Mouse (Mus musculus) spleen, adult 18-20 months (tissue): ENCODE results near the gene Zfp28.
"Not testable (repeated sequence)": the region's sequence is repeated elsewhere in the genome, so short reads cannot be mapped to it uniquely, and the experiment has no call there.

Source experiments
- DNase-seq, 2 experiments: peaks; one replicate each; pipeline ENCODE4 v3.0.0; 2022; ENCODE audit warnings: mixed read lengths in 2 of 2

Gene Zfp28

GRCm38 (mm10) chr7:6383044-6383455 lies at the start of gene Zfp28:
Gene Zfp28 (plus strand): TSS chr7:6383295.
- peak; percentile 90 to 93 for DNase-seq

- DNase-seq: no peak
Measured at GRCm38 (mm10) chr7:6339865-6340264, 43.2 kb upstream of the Zfp28 start.

GRCm38 (mm10) chr7:6343501-6344071 lies 39.5 kb upstream of the Zfp28 start, which contains the start of gene Gm3854:
Gene Gm3854 (plus strand): TSS chr7:6343759.
- DNase-seq: peak in 1 of 2 experiments; percentile 35

GRCm38 (mm10) chr7:6344124-6344523 lies 39.0 kb upstream of the Zfp28 start:
- DNase-seq: no peak

GRCm38 (mm10) chr7:6358121-6358520 lies 25.0 kb upstream of the Zfp28 start:
- DNase-seq: no peak

GRCm38 (mm10) chr7:6358937-6359590 lies 24.0 kb upstream of the Zfp28 start:
- peak in 1 of 2 experiments; percentile 10 for DNase-seq

GRCm38 (mm10) chr7:6360477-6361060 lies 22.5 kb upstream of the Zfp28 start:
- no peak for DNase-seq

GRCm38 (mm10) chr7:6361756-6362155 lies 21.3 kb upstream of the Zfp28 start:
- DNase-seq: no peak

- DNase-seq: peak; percentile 98 to 99
Measured at GRCm38 (mm10) chr7:6362268-6363046, 20.6 kb upstream of the Zfp28 start.

GRCm38 (mm10) chr7:6363047-6363488 lies 20.0 kb upstream of the Zfp28 start, which contains the start of gene Zfp78:
Gene Zfp78 (plus strand): TSS chr7:6363280.
- no peak for DNase-seq

- no peak for DNase-seq
Measured at GRCm38 (mm10) chr7:6364761-6365160, 18.3 kb upstream of the Zfp28 start.

GRCm38 (mm10) chr7:6367185-6367584 lies 15.9 kb upstream of the Zfp28 start:
- DNase-seq: no peak

GRCm38 (mm10) chr7:6368146-6368545 lies 14.9 kb upstream of the Zfp28 start:
- DNase-seq: not testable (repeated sequence)

GRCm38 (mm10) chr7:6369460-6369859 lies 13.6 kb upstream of the Zfp28 start:
- no peak for DNase-seq

- DNase-seq: no peak
Measured at GRCm38 (mm10) chr7:6372993-6373392, 10.1 kb upstream of the Zfp28 start.

GRCm38 (mm10) chr7:6378441-6378840 lies 4.7 kb upstream of the Zfp28 start:
- DNase-seq: no peak

- no peak for DNase-seq
Measured at GRCm38 (mm10) chr7:6381431-6381830, 1.7 kb upstream of the Zfp28 start.

GRCm38 (mm10) chr7:6384011-6384410 lies 916 bp downstream of the Zfp28 start:
- DNase-seq: no peak

- no peak for DNase-seq
Measured at GRCm38 (mm10) chr7:6386995-6387394, 3.9 kb downstream of the Zfp28 start.

GRCm38 (mm10) chr7:6388971-6389370 lies 5.9 kb downstream of the Zfp28 start:
- DNase-seq: no peak

GRCm38 (mm10) chr7:6389449-6389848 lies 6.4 kb downstream of the Zfp28 start:
- DNase-seq: no peak

GRCm38 (mm10) chr7:6397996-6398975 lies 15.2 kb downstream of the Zfp28 start, which contains the start of gene Smim17:
Gene Smim17 (plus strand): TSS chr7:6398715.
- DNase-seq: peak; percentile 16 to 52
